Mouse (Mus musculus) embryo, embryonic 10.5 days (tissue): ENCODE measurements around the gene Sptan1.

Experiments used
- DNase-seq: peaks from one replicate; pipeline ENCODE4 v3.0.0-alpha.2; 2015; ENCODE audit warnings: low spot score

Gene Sptan1

GRCm38 (mm10) chr2:29965250-29965843, at the start of gene Sptan1:
Sptan1 (plus strand) TSS chr2:29965560.
- DNase-seq: peak; percentile 97

- DNase-seq: no peak
Observed at GRCm38 (mm10) chr2:29917621-29918020, 47.7 kb upstream of the Sptan1 start.

GRCm38 (mm10) chr2:29922011-29922410, 43.3 kb upstream of the Sptan1 start:
- DNase-seq: no peak

- DNase-seq: no peak
Observed at GRCm38 (mm10) chr2:29926542-29926941, 38.8 kb upstream of the Sptan1 start.

- no peak for DNase-seq
Observed at GRCm38 (mm10) chr2:29930506-29930905, 34.9 kb upstream of the Sptan1 start.

GRCm38 (mm10) chr2:29931194-29931593, 34.2 kb upstream of the Sptan1 start:
- no peak for DNase-seq

GRCm38 (mm10) chr2:29934906-29935599, 30.3 kb upstream of the Sptan1 start, which contains the start of gene Gle1:
Gle1 (plus strand) TSS chr2:29935426.
- peak; percentile 95 for DNase-seq

GRCm38 (mm10) chr2:29940073-29940472, 25.3 kb upstream of the Sptan1 start:
- no peak for DNase-seq

- DNase-seq: no peak
Observed at GRCm38 (mm10) chr2:29940826-29941225, 24.5 kb upstream of the Sptan1 start.

GRCm38 (mm10) chr2:29944723-29945122, 20.6 kb upstream of the Sptan1 start:
- peak; percentile 38 for DNase-seq

- DNase-seq: no peak
Observed at GRCm38 (mm10) chr2:29948896-29949295, 16.5 kb upstream of the Sptan1 start.

GRCm38 (mm10) chr2:29961246-29961645, 4.1 kb upstream of the Sptan1 start:
- DNase-seq: no peak

- peak; percentile 15 for DNase-seq
Observed at GRCm38 (mm10) chr2:29964354-29965249, 758 bp upstream of the Sptan1 start.

- DNase-seq: peak; percentile 46
Observed at GRCm38 (mm10) chr2:29965906-29966305, 546 bp downstream of the Sptan1 start.

- DNase-seq: peak; percentile 28
Observed at GRCm38 (mm10) chr2:29966826-29967225, 1.5 kb downstream of the Sptan1 start.

GRCm38 (mm10) chr2:29967768-29968167, 2.4 kb downstream of the Sptan1 start:
- peak; percentile 18 for DNase-seq

- DNase-seq: no peak
Observed at GRCm38 (mm10) chr2:29968638-29969037, 3.3 kb downstream of the Sptan1 start.

GRCm38 (mm10) chr2:29971838-29972635, 6.7 kb downstream of the Sptan1 start:
- no peak for DNase-seq

- no peak for DNase-seq
Observed at GRCm38 (mm10) chr2:29973525-29973924, 8.2 kb downstream of the Sptan1 start.

- peak; percentile 73 for DNase-seq
Observed at GRCm38 (mm10) chr2:29977307-29977706, 11.9 kb downstream of the Sptan1 start.

GRCm38 (mm10) chr2:29980661-29981060, 15.3 kb downstream of the Sptan1 start:
- DNase-seq: no peak

GRCm38 (mm10) chr2:29991962-29992361, 26.6 kb downstream of the Sptan1 start:
- DNase-seq: no peak
